Mouse (Mus musculus) layer of hippocampus, postnatal 36 days (tissue): ENCODE results near the gene Pou2f3. TPM values are rescaled to one million over a fixed set of nuclear protein-coding genes. Genes with fewer than 3 reads are reported as not detected.
A peak's percentile ranks its signal among the peaks of the same experiment; 100 is the strongest.

Source experiments
- DNase-seq, 2 experiments: peaks; one replicate each; pipeline ENCODE4 v3.0.0; 2022
- total RNA-seq, 2 experiments: library from RNA; stranded (reverse); gene quantifications; 2 replicates each; pipeline ENCODE4 v1.2.3; 2021

The Pou2f3 gene
- total RNA-seq, 2 experiments from 2014 or later, result 0.30 to 0.56 TPM

DNA sequence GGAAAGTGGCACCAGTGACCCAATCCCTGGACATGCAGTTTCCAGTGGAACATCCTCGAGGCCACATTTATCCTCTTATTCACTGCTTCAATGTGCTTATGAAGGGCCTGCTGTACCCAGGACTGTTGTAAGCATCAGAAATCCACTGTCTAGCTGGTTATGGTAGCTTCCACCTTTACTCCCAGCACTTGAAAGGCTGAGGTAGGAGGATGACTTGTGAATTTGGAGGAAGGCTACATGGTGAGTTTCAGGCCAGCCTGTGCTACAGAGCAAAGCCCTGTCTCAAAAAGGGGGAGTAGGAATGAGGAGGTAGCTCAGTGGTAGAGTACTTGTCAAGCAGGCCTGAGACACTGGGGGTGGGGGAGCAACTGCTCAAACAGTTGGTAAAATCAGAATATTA, 102.1 kb downstream of the Pou2f3 start:
- no peak for DNase-seq

DNA sequence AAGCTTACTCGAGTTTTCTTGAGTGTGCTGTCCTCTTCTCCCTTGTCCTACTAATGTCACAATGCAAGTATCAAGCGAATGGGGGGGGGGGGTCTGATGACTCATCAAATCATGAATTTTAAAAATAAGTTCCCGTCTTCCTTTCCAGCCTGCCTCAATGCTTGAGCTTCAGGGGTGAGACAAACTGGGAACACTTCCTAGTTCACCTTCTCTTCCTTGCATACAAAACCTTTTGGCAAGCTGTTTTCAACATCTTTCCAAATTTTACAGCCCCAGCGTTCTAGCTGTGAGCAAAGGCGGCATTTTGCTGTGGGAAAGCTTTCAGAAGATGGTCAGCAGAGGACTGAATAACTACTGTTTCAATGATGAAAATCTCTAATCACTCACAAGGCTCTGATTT, 102.6 kb downstream of the Pou2f3 start:
- no peak for DNase-seq

DNA sequence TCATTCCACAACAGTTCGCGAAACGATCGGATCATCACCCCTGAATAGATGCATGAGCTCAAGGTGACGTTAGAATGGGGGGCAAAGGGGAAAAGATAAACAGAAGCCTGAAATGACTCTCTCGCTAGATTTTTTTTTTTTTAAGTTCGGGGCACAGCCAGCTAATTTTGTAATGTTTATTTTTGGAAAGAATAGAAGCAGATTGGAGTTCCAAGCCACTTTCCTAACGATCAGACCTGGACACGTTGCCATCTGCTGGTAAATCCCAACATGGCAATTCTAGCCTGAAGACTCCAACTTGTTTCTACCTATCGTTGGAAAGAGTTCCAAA, 103.0 kb downstream of the Pou2f3 start, which contains the start of gene Arhgef12:
Gene Arhgef12 (minus strand): TSS at position 53 of the 331 bp plus-strand sequence.
- DNase-seq, result no peak

DNA sequence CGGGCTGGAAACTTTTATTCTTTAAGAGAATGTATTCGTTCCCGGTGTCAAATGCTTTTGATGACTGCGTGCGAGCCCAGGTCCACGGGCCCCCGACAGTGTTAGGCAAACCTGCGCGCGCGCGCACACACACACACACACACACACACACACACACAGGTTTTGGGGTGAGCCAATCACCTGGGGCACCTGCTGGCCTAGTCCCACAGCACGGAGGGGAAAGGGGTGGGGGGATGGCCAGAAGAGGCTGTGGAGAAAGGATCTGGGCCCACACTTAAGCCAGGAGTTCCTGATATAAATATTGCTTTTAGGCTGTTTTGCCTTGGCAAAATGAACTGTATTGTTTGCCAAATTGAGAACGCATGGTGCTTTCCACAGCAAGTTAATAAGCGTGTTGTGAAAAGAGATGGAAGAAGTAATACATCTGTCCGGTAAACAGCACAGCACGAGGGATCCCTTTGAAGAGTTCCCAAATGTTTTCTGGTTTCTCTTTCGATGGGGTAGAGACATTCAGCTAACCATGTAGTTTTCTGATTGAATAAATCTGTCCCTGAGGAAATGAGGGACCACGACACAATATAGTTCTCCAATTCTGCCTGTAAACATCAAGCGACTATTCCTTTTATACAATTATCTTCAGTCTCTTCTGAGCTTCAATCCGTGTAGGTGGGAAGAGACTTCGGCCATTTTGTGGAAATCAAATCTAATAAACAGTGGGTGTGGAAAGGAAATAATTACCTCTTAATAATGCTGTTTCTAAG, 103.6 kb downstream of the Pou2f3 start:
- no peak for DNase-seq

DNA sequence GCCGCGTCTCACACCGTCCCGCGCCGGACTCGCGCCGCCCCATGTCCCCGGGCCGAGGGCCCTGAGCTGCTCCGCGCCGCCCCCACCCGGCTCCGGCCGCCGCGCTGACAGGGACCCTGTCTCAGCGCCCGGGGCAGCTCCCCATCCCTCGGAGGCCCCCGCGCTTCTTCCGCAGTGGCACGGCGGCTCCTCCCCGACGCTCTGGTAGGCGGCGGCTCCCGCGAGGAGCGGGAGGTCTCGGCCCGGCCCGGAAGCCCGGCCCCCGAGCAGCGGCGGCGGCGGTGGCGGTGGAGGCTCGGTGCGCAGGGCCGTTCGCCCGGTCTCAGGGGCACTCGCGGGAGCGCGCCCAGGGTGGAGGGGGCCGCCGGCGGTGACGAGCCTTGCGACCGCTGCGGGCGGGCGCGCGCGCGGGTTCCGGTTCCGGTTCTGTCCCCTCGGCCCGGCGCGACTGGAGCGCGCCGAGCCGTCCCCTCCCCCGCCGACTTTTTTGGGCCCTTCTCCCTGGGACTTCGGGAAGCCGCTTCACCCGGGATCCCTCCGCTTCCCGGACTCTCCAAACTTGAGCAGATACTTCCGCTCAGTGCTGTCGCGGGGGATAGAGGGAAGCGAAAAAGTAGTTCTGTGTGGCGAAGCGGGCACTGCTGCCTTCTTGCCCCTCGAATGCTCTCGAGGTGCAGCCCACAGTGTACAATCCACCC, 104.4 kb downstream of the Pou2f3 start:
- DNase-seq, result peak; percentile 87 to 90

DNA sequence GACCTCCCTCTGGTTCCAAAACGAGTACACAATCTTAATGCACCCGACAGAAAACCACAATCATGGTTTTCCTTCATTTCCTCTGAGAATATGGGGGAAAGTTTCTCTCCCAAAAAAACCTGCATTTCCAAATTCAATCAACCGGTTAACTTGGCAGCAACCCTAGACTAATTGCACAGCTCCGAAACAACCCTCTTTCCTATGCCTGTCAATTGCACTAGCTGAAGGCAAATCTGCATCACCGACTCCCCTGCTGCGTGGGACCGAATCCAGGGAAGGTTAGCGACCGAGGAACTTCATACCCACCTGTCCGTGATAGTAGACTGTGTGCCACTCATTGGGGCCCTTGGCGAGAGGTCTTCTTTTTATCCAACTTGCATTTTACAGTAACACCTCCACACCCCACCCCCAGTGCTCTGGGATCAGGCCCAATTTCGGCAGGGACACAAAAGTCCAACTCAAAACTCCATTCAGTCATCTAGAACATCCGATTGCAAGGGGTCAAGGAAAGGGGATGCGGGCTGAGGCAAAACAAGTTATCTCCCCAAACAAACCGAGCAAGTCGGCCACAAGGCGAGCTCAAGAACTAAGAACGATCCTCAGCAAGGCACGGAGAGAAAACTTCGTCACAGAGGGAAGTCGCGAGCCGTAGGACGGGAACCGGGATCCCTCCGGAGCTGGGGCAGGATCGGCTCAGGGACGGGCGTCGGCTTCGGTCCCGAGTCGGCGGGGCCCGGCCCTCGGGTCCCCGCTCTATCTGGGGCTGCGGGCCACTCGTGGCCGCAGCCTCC, 105.1 kb downstream of the Pou2f3 start:
- DNase-seq, result peak; percentile 41 to 47

DNA sequence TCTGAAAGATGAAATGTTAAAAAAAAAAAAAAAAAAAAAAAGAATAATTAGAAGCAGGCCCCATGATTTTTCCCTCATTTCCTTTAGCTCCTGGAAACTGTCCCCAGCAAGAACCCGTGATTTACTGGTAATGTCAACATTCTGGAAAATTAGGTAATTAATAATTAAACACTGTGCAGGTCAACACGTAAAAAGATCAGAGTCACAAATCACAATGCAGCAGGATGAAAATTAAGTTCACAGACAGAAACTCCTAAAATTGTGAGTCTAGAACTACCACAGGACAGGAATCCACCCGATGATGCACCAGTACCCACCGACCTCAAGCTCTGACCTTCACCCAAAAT, 105.7 kb downstream of the Pou2f3 start:
- DNase-seq, result no peak

DNA sequence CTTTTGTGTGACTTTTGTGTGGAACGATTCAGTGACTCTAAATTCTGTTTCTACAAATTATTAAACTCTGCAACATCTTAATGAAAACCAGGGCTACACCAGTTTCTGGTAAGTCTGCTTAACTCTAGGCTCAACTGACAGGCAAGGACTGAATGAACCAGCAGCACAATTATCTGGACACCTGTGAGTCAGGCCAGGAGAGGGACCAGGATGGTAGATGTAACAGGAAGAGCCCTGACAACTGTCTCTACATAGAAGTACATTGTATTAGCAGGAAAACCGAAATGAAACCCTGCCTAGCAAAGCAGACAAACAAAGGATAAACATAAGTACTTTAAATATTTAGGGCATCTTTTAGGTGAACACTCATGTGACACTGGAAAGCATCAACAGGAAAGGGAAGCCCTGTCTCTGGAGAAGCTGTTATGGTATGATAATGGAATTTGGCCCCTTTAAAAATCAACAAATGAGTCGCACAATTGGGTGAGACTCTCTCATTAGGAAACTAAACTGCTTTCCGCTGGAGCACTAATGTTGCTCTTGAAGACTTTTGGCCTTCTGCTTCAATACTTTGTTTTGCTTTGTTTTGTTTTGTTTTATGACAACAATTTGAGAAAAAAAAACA, 106.4 kb downstream of the Pou2f3 start:
- DNase-seq, result no peak

DNA sequence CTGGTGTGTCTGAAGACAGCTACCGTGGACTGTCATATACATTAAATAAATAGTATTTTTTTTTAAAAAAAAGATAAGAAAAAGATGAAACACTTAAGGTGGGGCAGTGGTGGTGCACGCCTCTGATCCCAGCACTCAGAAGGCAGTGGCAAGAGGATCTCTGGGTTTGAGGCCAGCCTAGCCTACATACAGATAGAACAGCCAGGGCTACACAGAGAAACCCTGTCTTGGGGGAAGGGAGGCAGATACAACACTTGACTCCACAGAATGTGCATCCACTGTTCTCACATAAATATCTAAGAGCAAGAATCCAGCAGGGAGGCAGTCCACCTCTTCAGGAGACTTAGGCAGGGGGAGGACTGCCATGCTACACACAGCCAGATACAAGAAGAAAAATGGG, 107.2 kb downstream of the Pou2f3 start:
- DNase-seq, result no peak

DNA sequence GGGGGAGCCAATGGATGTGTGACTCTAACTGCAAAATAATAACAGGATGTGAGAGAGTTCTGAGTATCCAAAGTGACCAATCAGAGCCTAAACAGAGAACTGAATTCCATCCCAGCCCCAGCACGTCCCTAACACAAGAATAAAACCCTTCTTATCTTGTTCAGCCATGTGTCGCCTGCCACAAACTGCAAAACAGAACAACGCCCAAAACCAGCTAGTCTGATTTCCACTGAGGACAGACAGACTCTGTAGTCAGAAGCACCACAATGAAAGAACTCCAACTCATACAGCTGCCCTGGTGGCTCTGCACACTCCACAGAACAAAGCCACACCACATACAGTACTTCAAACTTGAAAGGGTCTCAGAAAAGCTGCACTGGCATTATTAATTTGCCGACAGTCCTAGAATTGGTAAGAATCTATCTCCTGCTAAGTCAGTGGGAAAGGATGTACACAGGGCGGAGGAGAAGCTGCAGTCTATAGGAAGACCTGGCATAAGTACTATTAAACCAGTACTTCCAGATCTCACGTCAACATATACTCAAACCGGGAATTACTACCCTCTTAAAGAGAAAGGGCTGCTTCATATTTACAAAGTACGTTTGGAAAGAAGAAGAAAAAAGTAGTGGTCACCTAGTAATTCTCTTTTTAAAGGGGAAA, 108.1 kb downstream of the Pou2f3 start:
- DNase-seq, result no peak

DNA sequence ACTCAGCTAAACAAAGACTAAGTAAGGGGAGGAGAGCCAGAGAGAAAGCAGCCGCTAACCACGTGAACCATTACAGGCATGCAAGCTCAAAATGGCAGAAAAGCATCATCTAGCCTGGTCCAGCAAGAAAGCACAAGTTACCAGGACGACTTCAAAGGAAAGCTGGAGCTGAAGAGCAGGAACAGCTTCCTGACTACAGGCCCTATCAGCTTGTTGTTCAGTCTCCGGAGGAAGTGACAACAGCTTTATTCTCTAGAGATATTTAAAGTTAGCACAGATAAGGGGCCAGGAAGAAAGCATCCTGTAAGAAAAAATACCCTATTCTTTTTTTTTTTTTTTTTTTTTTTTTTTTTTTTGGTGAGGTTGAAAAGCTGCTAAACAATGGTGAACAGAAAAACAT, 111.2 kb downstream of the Pou2f3 start:
- DNase-seq, result no peak

DNA sequence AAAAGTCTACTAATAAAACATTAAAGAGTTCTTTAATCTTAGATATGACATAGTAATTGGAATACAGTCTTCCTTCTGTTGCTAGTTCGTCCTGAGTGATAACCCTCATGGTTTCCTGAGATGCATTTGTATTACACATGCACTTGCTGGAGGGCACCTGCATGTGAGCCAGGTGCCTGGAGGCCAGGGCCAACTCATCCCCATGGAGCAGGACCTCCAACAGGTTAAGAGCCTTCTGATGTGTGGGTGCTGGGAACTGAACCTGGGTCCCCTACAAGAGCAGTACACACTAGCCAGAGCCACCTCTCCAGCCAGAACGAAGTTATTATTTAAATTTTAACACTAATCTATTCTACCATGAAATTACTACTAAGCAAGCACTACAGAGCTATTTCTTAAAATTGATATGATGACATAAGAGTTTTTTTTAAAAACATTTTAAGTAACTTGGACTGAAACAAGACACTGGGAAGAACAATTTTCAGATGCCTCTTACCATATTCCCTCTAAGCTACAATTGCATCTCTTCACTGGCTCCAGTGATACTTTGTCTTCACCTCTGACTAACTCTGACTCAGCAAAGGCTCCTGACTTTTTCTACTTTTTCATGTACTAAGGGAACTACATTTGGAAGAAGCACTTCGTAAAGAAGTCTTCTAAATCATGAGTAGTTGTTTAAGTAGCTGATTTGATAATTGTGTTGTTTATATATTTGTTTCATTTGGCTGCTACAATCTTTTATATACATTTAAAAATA, 112.2 kb downstream of the Pou2f3 start:
- DNase-seq, result no peak

DNA sequence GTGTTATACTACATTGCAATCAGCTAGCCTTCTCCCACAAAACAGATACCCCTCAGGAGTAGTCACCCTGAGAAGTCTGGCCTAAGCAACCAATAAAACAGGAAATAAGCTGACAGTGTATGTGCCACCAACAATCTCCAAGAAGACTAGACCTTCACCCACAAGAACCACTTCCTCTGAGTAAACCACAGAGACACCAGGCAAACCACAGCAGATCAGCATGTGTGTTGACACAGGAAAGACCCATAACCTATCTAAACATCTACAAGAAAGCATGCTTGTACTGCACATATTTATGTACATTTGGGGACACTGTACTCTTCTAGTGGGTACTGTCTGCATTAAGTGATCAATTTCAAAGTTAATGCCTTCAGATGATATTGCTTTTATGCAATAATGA, 113.8 kb downstream of the Pou2f3 start:
- no peak for DNase-seq

DNA sequence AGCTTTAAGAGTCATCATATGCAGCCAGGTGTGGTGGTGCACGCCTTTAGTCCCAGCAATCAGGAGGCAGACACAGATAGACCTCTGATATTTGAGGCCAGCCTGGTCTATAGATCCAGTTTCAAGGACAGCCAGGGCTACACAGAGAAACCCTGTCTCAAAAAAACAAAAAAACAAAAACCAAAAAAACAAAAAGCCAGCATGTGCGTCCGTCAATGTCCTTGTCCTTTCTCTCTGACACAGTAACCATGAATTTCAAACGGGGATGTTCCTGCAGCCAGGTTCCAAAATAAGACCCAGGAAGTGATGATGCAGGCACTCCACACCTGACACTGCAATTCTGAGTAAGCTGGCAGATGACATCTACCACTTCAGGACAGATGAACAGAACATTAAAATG, 115.3 kb downstream of the Pou2f3 start:
- no peak for DNase-seq

DNA sequence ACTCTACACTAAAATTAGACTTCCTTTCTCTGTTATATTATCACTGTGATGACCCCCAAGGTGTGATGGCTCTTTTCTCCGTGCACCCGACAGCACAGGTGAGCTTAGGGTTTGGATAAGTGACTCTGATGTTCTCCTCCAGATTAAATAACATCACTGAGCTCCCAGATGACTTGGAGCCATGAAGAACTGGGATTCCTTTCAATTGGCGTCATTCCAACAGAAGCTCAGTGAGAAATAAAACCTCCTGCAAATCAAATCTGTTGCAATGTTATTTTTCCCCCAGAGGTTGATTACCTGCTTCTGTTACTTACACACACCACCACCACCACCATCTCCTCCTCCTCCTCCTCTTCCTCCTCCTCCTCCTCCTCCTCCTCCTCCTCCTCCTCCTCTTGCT, 116.4 kb downstream of the Pou2f3 start:
- DNase-seq, result no peak

DNA sequence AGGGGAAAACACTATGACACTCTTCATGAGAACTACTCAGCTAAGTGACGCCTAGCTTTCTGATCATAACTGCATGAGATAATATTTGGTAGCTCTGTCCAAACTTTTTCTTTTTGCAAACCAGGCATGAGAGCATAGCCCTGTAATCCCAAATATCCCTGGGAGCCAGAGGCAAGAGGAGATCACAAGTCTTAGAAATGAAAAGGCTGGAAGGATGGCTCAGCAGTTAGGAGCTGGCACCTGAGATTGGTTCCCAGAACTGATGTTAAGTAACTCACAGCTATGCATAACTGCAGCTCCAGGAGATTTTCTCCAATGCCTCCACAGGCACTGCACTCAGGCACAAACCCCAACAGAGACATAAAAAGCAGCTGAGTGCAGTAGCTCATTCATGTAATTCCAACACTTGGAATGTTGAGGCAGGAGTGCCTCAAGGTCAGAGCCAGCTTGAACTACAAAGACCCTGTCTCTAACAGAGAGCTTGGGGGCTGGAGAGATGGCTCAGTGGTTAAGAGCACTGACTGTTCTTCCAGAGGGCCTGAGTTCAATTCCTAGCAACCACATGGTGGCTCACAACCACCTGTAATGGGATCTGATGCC, 124.4 kb downstream of the Pou2f3 start:
- no peak for DNase-seq

DNA sequence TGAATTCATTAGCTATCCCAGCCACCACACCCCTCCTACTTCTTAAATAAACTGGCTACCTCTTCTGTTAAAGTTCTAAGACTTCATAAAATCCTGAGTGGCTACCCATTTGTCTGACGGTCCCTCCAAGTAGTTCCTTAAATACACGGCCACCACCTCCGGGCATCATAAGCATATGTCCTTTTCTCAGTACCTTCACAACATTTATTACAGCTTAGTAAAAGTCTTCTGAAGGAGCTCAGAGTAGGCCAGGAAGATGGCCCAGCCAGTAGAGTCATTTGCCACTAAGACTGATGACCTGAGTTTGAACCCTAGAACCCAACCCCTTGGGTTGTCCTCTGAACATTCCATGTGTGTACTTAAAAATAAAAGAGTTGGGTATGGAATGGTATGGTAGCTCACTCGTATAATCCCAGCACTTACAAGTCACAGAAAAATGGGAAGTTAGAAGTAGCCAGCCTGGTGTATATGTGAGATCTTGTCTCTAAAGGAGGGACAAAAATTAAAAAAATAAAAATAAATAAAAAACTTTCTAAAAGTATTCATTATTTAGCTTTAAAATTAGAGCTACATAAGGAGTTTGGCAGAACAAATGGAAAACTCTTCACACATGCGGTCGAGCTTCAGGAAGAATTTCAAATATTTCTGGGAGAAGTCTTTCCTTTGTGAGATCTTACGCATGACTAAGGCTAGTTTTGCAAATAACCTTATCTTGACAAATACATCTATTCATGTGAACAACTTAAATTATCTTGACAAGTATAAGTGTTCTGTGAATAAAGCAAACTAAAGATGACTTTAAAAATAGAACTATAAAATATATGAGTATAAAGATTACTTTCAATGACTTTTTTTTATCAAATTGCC, 125.4 kb downstream of the Pou2f3 start:
- no peak for DNase-seq

DNA sequence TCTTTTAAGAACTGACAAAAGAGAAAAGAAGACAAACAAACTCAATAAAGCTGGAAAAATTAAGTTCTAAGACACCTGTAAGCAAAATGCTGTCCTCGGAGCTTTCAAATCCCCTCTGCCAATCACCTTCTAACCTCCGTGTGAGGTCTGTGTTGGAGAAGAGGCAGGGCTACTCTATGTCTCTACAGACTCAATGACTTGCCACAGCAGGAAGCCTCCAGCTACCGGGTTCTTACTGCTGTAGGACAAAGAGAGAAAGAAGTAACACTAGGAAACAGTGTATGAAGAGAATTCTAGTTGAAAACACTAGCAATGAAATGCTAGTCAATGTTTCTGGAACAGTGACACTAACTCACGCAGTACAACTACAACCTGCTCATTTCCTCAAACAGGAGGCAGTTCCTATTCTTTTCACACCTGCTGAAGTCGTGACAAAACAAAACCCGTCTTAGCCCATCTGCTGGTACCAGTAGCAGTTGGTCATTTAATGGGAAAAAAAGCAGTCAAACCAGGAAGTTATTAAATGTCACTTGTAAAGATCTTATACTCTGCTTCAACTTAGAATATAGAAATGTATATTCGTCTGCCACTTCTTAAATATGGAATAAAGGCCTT, 126.6 kb downstream of the Pou2f3 start:
- no peak for DNase-seq

DNA sequence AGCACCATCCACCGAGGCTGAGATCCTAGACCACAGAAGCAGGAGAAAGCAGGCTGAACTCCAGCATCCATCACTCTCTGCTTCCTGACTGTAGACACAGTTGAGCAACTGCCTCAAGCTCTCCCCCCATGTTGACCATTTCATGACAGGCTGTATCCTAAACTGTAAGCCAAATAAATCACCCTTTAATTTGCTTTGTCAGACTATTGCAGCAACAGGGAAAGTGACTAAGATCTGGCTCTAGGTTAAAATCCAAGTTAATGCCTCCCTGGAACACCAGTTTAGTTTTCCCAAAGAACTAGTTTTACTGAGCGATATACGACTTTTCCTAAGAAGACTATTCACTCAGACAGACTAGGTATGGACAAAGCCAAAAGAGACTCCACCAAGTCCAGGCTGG, 131.5 kb downstream of the Pou2f3 start:
- no peak for DNase-seq

DNA sequence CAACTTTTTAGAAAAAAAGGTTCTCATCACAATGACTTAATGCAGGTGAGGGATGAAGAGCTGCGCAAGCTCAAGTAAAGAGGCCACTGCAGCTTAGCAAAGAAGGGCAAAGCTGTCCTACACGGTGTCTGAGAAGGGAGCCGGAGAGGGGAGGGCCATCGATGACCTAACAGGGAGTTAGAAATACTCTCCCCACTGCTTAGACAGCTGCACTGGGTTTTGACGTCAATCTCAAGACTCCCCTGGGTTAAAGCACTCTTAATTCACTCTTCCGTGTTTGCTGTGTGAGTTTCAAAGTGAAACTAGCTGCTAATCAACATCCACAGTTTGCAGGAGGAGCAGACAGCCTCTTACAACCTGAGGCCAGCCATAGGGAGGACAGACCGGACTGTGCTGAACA, 134.0 kb downstream of the Pou2f3 start:
- DNase-seq, result no peak
